16 mouse cellular contexts compared by ENCODE assay signal in the genomic region with DNA sequence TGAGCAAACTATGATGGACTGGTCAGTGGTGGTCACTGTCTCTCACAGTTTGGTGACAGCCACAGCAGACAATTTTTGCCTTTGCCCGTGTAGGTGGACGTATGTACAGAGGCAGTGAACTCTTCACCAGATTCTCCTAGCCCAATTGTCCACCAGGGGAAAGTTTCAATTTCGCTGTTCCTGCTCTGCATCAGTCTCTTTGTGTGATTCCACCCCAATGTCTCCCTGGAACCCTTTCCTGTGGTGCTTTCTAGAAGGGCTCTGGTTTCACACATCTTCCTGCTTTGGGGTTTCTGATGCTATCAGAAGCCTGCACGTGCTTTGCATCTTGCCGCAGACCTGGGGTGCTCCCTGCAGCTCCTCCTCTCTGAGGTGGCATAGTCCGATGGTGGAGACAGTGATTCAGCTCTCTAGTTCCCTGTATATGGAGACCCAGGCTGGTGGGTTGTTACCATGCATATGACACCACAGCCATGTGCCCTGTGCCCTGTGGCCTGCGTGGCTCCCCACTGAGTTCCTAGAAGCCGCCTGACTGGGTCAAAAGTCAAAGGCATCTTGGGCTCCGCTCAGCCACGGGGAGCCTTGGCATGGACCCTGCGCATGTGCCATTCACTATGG. TPM values are rescaled to one million over a fixed set of nuclear protein-coding genes. Genes with fewer than 3 reads are reported as not detected.
DNase-seq lines count a peak whose midpoint lies in the region; TF ChIP-seq lines count a peak whose summit lies in the region.
"Had no signal": no experiment of that assay in that cellular context is flagged by ENCODE, and none has a peak within 500 bp of the region (broad histone marks: within the 10 kb centered on the region; RNA-seq: fewer than 3 reads in every experiment).

No protein-coding gene starts in this region.

- H3K4me3 ChIP-seq in MEL (ENCODE audit: control insufficient read depth in 1 of 2, insufficient read depth in 1 of 2, low read depth in 2 of 2, low read length in 2 of 2) = no peak overlapping the region
- H3K4me3 ChIP-seq in gastrocnemius, adult 2 months = no peak overlapping the region
- H3K4me3 ChIP-seq: lung, embryonic 15.5 days; neural tube, embryonic 12.5 days had no signal

- DNase-seq in lung, adult 18-20 months = peak; percentile 47 to 60
- DNase-seq in lung, postnatal 10 days = no peak
- DNase-seq in MEL (ENCODE audit: low read depth, low spot score) = peak; percentile 26
- peak; percentile 47 to 58 for DNase-seq in lung, postnatal 4 days
- peak; percentile 44 for DNase-seq in thymus, postnatal 14 days
- DNase-seq in spleen, postnatal 4 days (ENCODE audit: low spot score in 2 of 2) = no peak
- DNase-seq in frontal cortex, postnatal 25 days (ENCODE audit: low spot score in 2 of 2) = no peak
- no peak for DNase-seq in gastrocnemius, adult 2 months
- DNase-seq: adrenal gland, adult 8-10 months; cerebellum, adult 9-11 months; heart, adult 18-20 months; heart, postnatal 14 days; kidney, adult 11 months; midbrain, embryonic 14.5 days had no signal

- TF ChIP-seq EP300 in MEL (IDR thresholded peaks at IDR 0.05; ENCODE audit: low read depth in 1 of 2, low read length in 2 of 2) = no peak

- no peaks in the 10 kb centered on the region for H3K79me2 ChIP-seq in MEL (ENCODE audit: control insufficient read depth, insufficient read depth, low read length, poor library complexity)

- H3K27me3 ChIP-seq in MEL (ENCODE audit: control insufficient read depth in 1 of 2, insufficient read depth in 2 of 2, low read length in 2 of 2) = peaks cover 7 to 12% of the 10 kb centered on the region in 2 experiments
- H3K27me3 ChIP-seq: lung, embryonic 15.5 days; neural tube, embryonic 12.5 days had no signal

- H3K27ac ChIP-seq in MEL (ENCODE audit: control insufficient read depth, low read depth, low read length) = no peak overlapping the region
- H3K27ac ChIP-seq in gastrocnemius, adult 2 months = no peak overlapping the region
- H3K27ac ChIP-seq: lung, embryonic 15.5 days; neural tube, embryonic 12.5 days had no signal

- peaks cover 0 to 9% of the 10 kb centered on the region in 2 experiments; a peak in 1 of 4 replicates for H3K4me1 ChIP-seq in MEL (ENCODE audit: control insufficient read depth in 1 of 2, insufficient read depth in 2 of 2, low read length in 2 of 2)

- no peak for TF ChIP-seq POLR2A in MEL (IDR thresholded peaks at IDR 0.05; ENCODE audit: control insufficient read depth in 1 of 2, insufficient read depth in 1 of 2, low read depth in 1 of 2, low read length in 2 of 2, poor library complexity in 1 of 2)

- TF ChIP-seq RAD21 in MEL (IDR thresholded peaks at IDR 0.05; ENCODE audit: low read depth, low read length) = no peak

- H3K36me3 ChIP-seq in MEL (ENCODE audit: control insufficient read depth in 1 of 2, insufficient read depth in 2 of 2, low read length in 2 of 2) = no peaks in the 10 kb centered on the region
- H3K36me3 ChIP-seq: lung, embryonic 15.5 days; neural tube, embryonic 12.5 days had no signal

- H3K9ac ChIP-seq in MEL (ENCODE audit: control insufficient read depth, low read depth, low read length, poor library complexity, severe bottlenecking) = no peak overlapping the region
- H3K9ac ChIP-seq: lung, embryonic 15.5 days; neural tube, embryonic 12.5 days had no signal

- 0 out of 6 replicates have a peak, but pooled peaks of 1 of the 3 experiments have one; percentile 3 for TF ChIP-seq CTCF in MEL (IDR thresholded peaks at IDR 0.05 in 2 of 3, conservative IDR thresholded peaks at IDR 0.05 in 1 of 3; ENCODE audit: control insufficient read depth in 1 of 3, insufficient read depth in 1 of 3, low read depth in 2 of 3, low read length in 3 of 3, poor library complexity in 1 of 3, severe bottlenecking in 1 of 3)
- TF ChIP-seq CTCF in gastrocnemius, adult 2 months (IDR thresholded peaks at IDR 0.05) = no peak

- intact Hi-C loops in gastrocnemius, adult 2 months (cut with DNase I) = no loop called here

- H3K9me3 ChIP-seq in MEL (replicated peaks; ENCODE audit: insufficient read depth, low read length) = no peaks in the 10 kb centered on the region
- H3K9me3 ChIP-seq: lung, embryonic 15.5 days; neural tube, embryonic 12.5 days had no signal

TF ChIP-seq in MEL, 35 proteins besides CTCF, POLR2A, EP300 and RAD21:
- TF ChIP-seq GABPA (IDR thresholded peaks at IDR 0.05; ENCODE audit: low read depth, low read length) (no peak), CHD2 (IDR thresholded peaks at IDR 0.05; ENCODE audit: low read length) (no peak), SMC3 (IDR thresholded peaks at IDR 0.05; ENCODE audit: low read depth, low read length) (no peak), RCOR1 (IDR thresholded peaks at IDR 0.05; ENCODE audit: low read depth, low read length) (no peak), ETS1 (IDR thresholded peaks at IDR 0.05; ENCODE audit: low read depth, low read length) (no peak), USF1 (IDR thresholded peaks at IDR 0.05; ENCODE audit: low read depth, low read length) (peak; percentile 46; the same call in 1 of the 2 replicates), UBTF (IDR thresholded peaks at IDR 0.05; ENCODE audit: borderline replicate concordance, insufficient read depth, low read depth, low read length) (no peak), MYC (IDR thresholded peaks at IDR 0.05; ENCODE audit: low read depth, low read length) (0 out of 2 replicates have a peak, but pooled peaks have one; percentile 31), MYB (IDR thresholded peaks at IDR 0.05; ENCODE audit: low read depth, low read length) (no peak), ZMIZ1 (IDR thresholded peaks at IDR 0.05; ENCODE audit: low read depth, low read length) (no peak), BHLHE40 (IDR thresholded peaks at IDR 0.05; ENCODE audit: borderline replicate concordance, low read depth, low read length) (peak; percentile 93), POLR2AphosphoS2 (IDR thresholded peaks at IDR 0.05; ENCODE audit: low read length) (no peak), NRF1 (IDR thresholded peaks at IDR 0.05; ENCODE audit: insufficient read depth, low read depth, low read length, poor library complexity, severe bottlenecking) (no peak), TBP (IDR thresholded peaks at IDR 0.05; ENCODE audit: low read depth, low read length) (no peak), TCF12 (IDR thresholded peaks at IDR 0.05; ENCODE audit: low read depth, low read length) (no peak), USF2 (IDR thresholded peaks at IDR 0.05; ENCODE audit: borderline replicate concordance in 1 of 2, insufficient read depth in 1 of 2, low read depth in 1 of 2, low read length in 2 of 2) (no peak), GATA1 (IDR thresholded peaks at IDR 0.05; ENCODE audit: low read depth, low read length) (no peak), MXI1 (IDR thresholded peaks at IDR 0.05; ENCODE audit: low read depth, low read length) (peak; percentile 37; the same call in 1 of the 2 replicates), ELF1 (IDR thresholded peaks at IDR 0.05; ENCODE audit: low read depth, low read length) (no peak), MAZ (IDR thresholded peaks at IDR 0.05; ENCODE audit: low read depth, low read length) (no peak), HCFC1 (IDR thresholded peaks at IDR 0.05; ENCODE audit: low read depth, low read length) (no peak), SIN3A (IDR thresholded peaks at IDR 0.05; ENCODE audit: low read length) (no peak), NELFE (IDR thresholded peaks at IDR 0.05; ENCODE audit: low read depth, low read length) (no peak), KAT2A (conservative IDR thresholded peaks at IDR 0.05; ENCODE audit: low read depth, low read length) (no peak), MAX (IDR thresholded peaks at IDR 0.05; ENCODE audit: low read length) (peak; percentile 46; the same call in 1 of the 2 replicates), POLR2AphosphoS5 (IDR thresholded peaks at IDR 0.05; ENCODE audit: borderline replicate concordance, low read depth, low read length) (no peak), ZNF384 (IDR thresholded peaks at IDR 0.05; ENCODE audit: low read depth, low read length) (no peak), MEF2A (IDR thresholded peaks at IDR 0.05; ENCODE audit: extremely low read depth, insufficient replicate concordance, low read depth, low read length, poor library complexity, severe bottlenecking) (no peak), E2F4 (IDR thresholded peaks at IDR 0.05; ENCODE audit: borderline replicate concordance, low read depth, low read length) (no peak), TAL1 (IDR thresholded peaks at IDR 0.05; ENCODE audit: low read length) (no peak; the same call in 1 of the 2 replicates), JUND (IDR thresholded peaks at IDR 0.05; ENCODE audit: low read depth, low read length) (no peak), ZC3H11A (IDR thresholded peaks at IDR 0.05; ENCODE audit: low read depth, low read length) (no peak), CHD1 (IDR thresholded peaks at IDR 0.05; ENCODE audit: low read depth, low read length) (no peak)

RNA-seq across cellular contexts. Expression of gene Tmem189, which starts 34.1 kb away (rescaled TPM):
- 18.2 and 21.7 TPM in 2 replicates for total RNA-seq in MEL (2012; rRNA removed)
- polyA plus RNA-seq in MEL (2012; ENCODE audit: insufficient read depth in 1 of 2, insufficient read length in 2 of 2, low read depth in 1 of 2, low replicate concordance in 2 of 2, missing spikeins in 1 of 2) = 10 to 100 TPM in 1 of 2 experiments, not detected in 1; 46.5 TPM
- 10 to 100 TPM; 13.0 to 14.9 TPM for total RNA-seq in gastrocnemius, adult 2 months (2021)

RNA-seq across cellular contexts. Expression of gene Cebpb, which starts 35.0 kb away (rescaled TPM):
- total RNA-seq in MEL (2012; rRNA removed) = 9.9 and 20.8 TPM in 2 replicates
- 10 to 100 TPM in 1 of 2 experiments, not detected in 1; 10.7 TPM for polyA plus RNA-seq in MEL (2012; ENCODE audit: insufficient read depth in 1 of 2, insufficient read length in 2 of 2, low read depth in 1 of 2, low replicate concordance in 2 of 2, missing spikeins in 1 of 2)
- 100 to 1,000 TPM; 106 to 181 TPM for total RNA-seq in gastrocnemius, adult 2 months (2021)

Comparison
In these comparisons a context has a peak if more than half of its experiments do, and no peak if none do; other contexts are left out.
1. DNase-seq: peak in lung, adult 18-20 months (2 of 2), MEL (single experiment), lung, postnatal 4 days (2 of 2) and thymus, postnatal 14 days (single experiment); none in lung, postnatal 10 days (single experiment), spleen, postnatal 4 days (0 of 2), frontal cortex, postnatal 25 days (0 of 2) and gastrocnemius, adult 2 months (single experiment).